Mouse (Mus musculus): Measurements from ENCODE around the gene Tpi1. TPM values are rescaled to one million over a fixed set of nuclear protein-coding genes. Genes with fewer than 3 reads are reported as not detected.

The Tpi1 gene
- polyA plus RNA-seq, 1 experiment from 2014 or later, result 592 TPM

DNA sequence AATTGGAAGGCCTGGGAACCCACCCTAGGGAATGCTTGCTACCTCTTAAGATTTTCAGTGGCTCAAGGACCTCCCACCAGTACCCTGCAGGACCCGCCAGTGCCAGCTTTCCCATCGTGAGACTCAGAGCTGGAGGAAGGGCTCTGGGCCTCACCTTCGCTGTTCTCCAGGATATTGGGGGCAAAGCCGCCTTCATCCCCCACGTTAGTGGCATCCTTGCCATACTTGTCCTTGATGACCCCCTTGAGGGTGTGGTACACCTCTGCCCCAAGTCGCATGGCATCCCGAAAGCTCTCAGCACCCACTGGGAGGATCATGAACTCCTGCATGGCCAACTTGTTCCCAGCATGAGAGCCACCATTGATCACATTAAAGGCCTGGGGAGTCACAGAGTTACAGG lies 48.1 kb downstream of the Tpi1 start:
- peaks cover 38% of the 10 kb centered on the region for H3K27me3 ChIP-seq
- no peak overlapping the region for H3K27ac ChIP-seq

More for the DNA sequence above, 48.1 kb downstream of the Tpi1 start:
- 91% methylated on average over 7 of the region's 7 CpGs for WGBS
- H3K4me3 ChIP-seq (replicated peaks), result no peak overlapping the region
- no peaks in the 10 kb centered on the region for H3K9me3 ChIP-seq
- H3K36me3 ChIP-seq (replicated peaks), result no peaks in the 10 kb centered on the region
- no peak overlapping the region for H3K4me2 ChIP-seq
- peaks cover 24% of the 10 kb centered on the region for H3K4me1 ChIP-seq
- H3K9ac ChIP-seq, result no peak overlapping the region
- no peak for ATAC-seq (ENCODE audit: low FRiP score)

Other genes with a start within 250 kb of the Tpi1 start
- gene C1rb, start 244.0 kb downstream of the Tpi1 start, polyA plus RNA-seq (2016; fragmentation: Nextera tagmentation; extraction: Ambion mirVana), result not detected in 2 replicates
- gene C1s2, start 178.2 kb downstream of the Tpi1 start, polyA plus RNA-seq (2016; fragmentation: Nextera tagmentation; extraction: Ambion mirVana), result 0.08 TPM in 2 replicates
- 28.1 and 35.0 TPM in 2 replicates for gene Lpcat3, start 151.3 kb downstream of the Tpi1 start, polyA plus RNA-seq (2016; fragmentation: Nextera tagmentation; extraction: Ambion mirVana)
- gene Emg1, start 102.1 kb downstream of the Tpi1 start, polyA plus RNA-seq (2016; fragmentation: Nextera tagmentation; extraction: Ambion mirVana), result 194 and 199 TPM in 2 replicates
- gene Phb2, start 102.0 kb downstream of the Tpi1 start, polyA plus RNA-seq (2016; fragmentation: Nextera tagmentation; extraction: Ambion mirVana), result 330 and 338 TPM in 2 replicates
- 5.4 and 6.1 TPM in 2 replicates for gene Ptpn6, start 75.6 kb downstream of the Tpi1 start, polyA plus RNA-seq (2016; fragmentation: Nextera tagmentation; extraction: Ambion mirVana)
- gene Grcc10, start 72.9 kb downstream of the Tpi1 start, polyA plus RNA-seq (2016; fragmentation: Nextera tagmentation; extraction: Ambion mirVana), result 550 and 568 TPM in 2 replicates
- not detected in 2 replicates for gene Gm45234, start 58.3 kb downstream of the Tpi1 start, polyA plus RNA-seq (2016; fragmentation: Nextera tagmentation; extraction: Ambion mirVana)
- gene Atn1, start 57.8 kb downstream of the Tpi1 start, polyA plus RNA-seq (2016; fragmentation: Nextera tagmentation; extraction: Ambion mirVana), result 17.6 and 19.2 TPM in 2 replicates
- gene Eno2, start 44.6 kb downstream of the Tpi1 start, polyA plus RNA-seq (2016; fragmentation: Nextera tagmentation; extraction: Ambion mirVana), result 10.5 and 10.6 TPM in 2 replicates
- gene Lrrc23, start 34.6 kb downstream of the Tpi1 start, polyA plus RNA-seq (2016; fragmentation: Nextera tagmentation; extraction: Ambion mirVana), result 3.3 and 4.0 TPM in 2 replicates
- gene Spsb2, start 5.6 kb downstream of the Tpi1 start, polyA plus RNA-seq (2016; fragmentation: Nextera tagmentation; extraction: Ambion mirVana), result 4.5 and 7.7 TPM in 2 replicates
- gene Usp5, start 15.2 kb upstream of the Tpi1 start, polyA plus RNA-seq (2016; fragmentation: Nextera tagmentation; extraction: Ambion mirVana), result 199 and 221 TPM in 2 replicates
- gene Cdca3, start 15.3 kb upstream of the Tpi1 start, polyA plus RNA-seq (2016; fragmentation: Nextera tagmentation; extraction: Ambion mirVana), result 233 and 244 TPM in 2 replicates
- gene Gnb3, start 26.0 kb upstream of the Tpi1 start, polyA plus RNA-seq (2016; fragmentation: Nextera tagmentation; extraction: Ambion mirVana), result 0.67 and 1.1 TPM in 2 replicates
- gene P3h3, start 43.5 kb upstream of the Tpi1 start, polyA plus RNA-seq (2016; fragmentation: Nextera tagmentation; extraction: Ambion mirVana), result 15.0 and 19.8 TPM in 2 replicates
- gene Gpr162, start 49.7 kb upstream of the Tpi1 start, polyA plus RNA-seq (2016; fragmentation: Nextera tagmentation; extraction: Ambion mirVana), result 9.9 and 10.2 TPM in 2 replicates
- gene Cd4, start 73.9 kb upstream of the Tpi1 start, polyA plus RNA-seq (2016; fragmentation: Nextera tagmentation; extraction: Ambion mirVana), result 0.12 and 0.14 TPM in 2 replicates
- 2.0 and 3.0 TPM in 2 replicates for gene Lag3, start 97.4 kb upstream of the Tpi1 start, polyA plus RNA-seq (2016; fragmentation: Nextera tagmentation; extraction: Ambion mirVana)
- 516 and 526 TPM in 2 replicates for gene Ptms, start 105.8 kb upstream of the Tpi1 start, polyA plus RNA-seq (2016; fragmentation: Nextera tagmentation; extraction: Ambion mirVana)
- 445 and 449 TPM in 2 replicates for gene Mlf2, start 117.1 kb upstream of the Tpi1 start, polyA plus RNA-seq (2016; fragmentation: Nextera tagmentation; extraction: Ambion mirVana)
- gene Cops7a, start 151.2 kb upstream of the Tpi1 start, polyA plus RNA-seq (2016; fragmentation: Nextera tagmentation; extraction: Ambion mirVana), result 104 and 110 TPM in 2 replicates
- 6.9 and 8.2 TPM in 2 replicates for gene Pianp, start 182.4 kb upstream of the Tpi1 start, polyA plus RNA-seq (2016; fragmentation: Nextera tagmentation; extraction: Ambion mirVana)
- gene Zfp384, start 194.8 kb upstream of the Tpi1 start, polyA plus RNA-seq (2016; fragmentation: Nextera tagmentation; extraction: Ambion mirVana), result 16.7 and 19.1 TPM in 2 replicates
- gene Ing4, start 225.5 kb upstream of the Tpi1 start, polyA plus RNA-seq (2016; fragmentation: Nextera tagmentation; extraction: Ambion mirVana), result 163 and 164 TPM in 2 replicates
- gene Acrbp, start 235.4 kb upstream of the Tpi1 start, polyA plus RNA-seq (2016; fragmentation: Nextera tagmentation; extraction: Ambion mirVana), result 14.7 and 17.7 TPM in 2 replicates

Measured in forebrain, embryonic 12.5 days (tissue).